In the genomic region with DNA sequence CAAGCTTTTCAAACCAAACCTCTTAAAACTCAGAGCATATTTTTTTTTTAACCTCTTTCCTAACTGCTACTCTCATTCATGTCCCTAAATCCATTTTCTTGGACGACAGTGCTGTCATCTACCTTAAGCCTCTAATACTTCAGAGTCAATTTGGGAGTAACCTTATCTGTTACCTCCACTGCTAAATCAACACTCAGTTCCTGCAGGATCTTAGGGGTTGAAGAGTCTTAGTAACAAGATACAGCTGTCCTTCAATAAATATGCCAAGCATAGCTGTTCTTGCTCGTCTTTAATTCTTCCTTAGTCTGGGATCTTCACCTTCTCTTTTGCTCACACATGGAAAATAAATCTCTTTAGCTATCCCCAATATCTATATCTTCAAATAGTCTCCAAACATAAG, we compare ENCODE assay signal across 32 mouse cellular contexts.
"Had no signal": no experiment of that assay in that cellular context is flagged by ENCODE, and none has a peak within 500 bp of the region (broad histone marks: within the 10 kb centered on the region; RNA-seq: fewer than 3 reads in every experiment).

No protein-coding gene starts in this region.

- H3K36me3 ChIP-seq: heart, embryonic 10.5 days; heart, embryonic 12.5 days; heart, embryonic 13.5 days; heart, embryonic 15.5 days; hindbrain, embryonic 10.5 days; hindbrain, embryonic 12.5 days; hindbrain, embryonic 13.5 days; hindbrain, embryonic 15.5 days; intestine, embryonic 15.5 days had no signal

- H3K9ac ChIP-seq: heart, embryonic 12.5 days; heart, embryonic 13.5 days; heart, embryonic 15.5 days; hindbrain, embryonic 12.5 days; hindbrain, embryonic 13.5 days; hindbrain, embryonic 14.5 days; hindbrain, embryonic 15.5 days; intestine, embryonic 15.5 days had no signal

- H3K4me3 ChIP-seq: heart, adult 2 months; heart, embryonic 10.5 days; heart, embryonic 12.5 days; heart, embryonic 13.5 days; heart, embryonic 15.5 days; hindbrain, embryonic 10.5 days; hindbrain, embryonic 12.5 days; hindbrain, embryonic 13.5 days; hindbrain, embryonic 15.5 days; intestine, embryonic 15.5 days; layer of hippocampus, adult 2 months; left cerebral cortex, adult 2 months had no signal

- H3K4me2 ChIP-seq: heart, embryonic 11.5 days; heart, embryonic 12.5 days; heart, embryonic 13.5 days; heart, embryonic 15.5 days; hindbrain, embryonic 12.5 days; hindbrain, embryonic 13.5 days; hindbrain, embryonic 14.5 days; hindbrain, embryonic 15.5 days; intestine, embryonic 15.5 days had no signal

- DNase-seq: heart, adult 2 months; heart, postnatal 10 days; heart, postnatal 14 days; heart, postnatal 36 days; heart, postnatal 4 days; kidney, adult 18-20 months; kidney, adult 9 months; kidney, postnatal 10 days; kidney, postnatal 14 days; kidney, postnatal 25 days; kidney, postnatal 36 days; kidney, postnatal 4 days; layer of hippocampus, adult 9-11 months; layer of hippocampus, postnatal 36 days had no signal

- ATAC-seq: hindbrain, embryonic 16.5 days; hindbrain, postnatal 0 days; inflammation-experienced regulatory T-cells, adult 6 months; intestine, embryonic 15.5 days; intestine, embryonic 16.5 days; intestine, postnatal 0 days had no signal

- H3K9me3 ChIP-seq: heart, embryonic 10.5 days; heart, embryonic 12.5 days; heart, embryonic 13.5 days; heart, embryonic 15.5 days; hindbrain, embryonic 10.5 days; hindbrain, embryonic 12.5 days; hindbrain, embryonic 13.5 days; hindbrain, embryonic 15.5 days; intestine, embryonic 15.5 days had no signal

- H3K4me1 ChIP-seq: hindbrain, embryonic 10.5 days; hindbrain, embryonic 12.5 days; hindbrain, embryonic 13.5 days; hindbrain, embryonic 15.5 days; intestine, embryonic 15.5 days had no signal

- H3K27me3 ChIP-seq: heart, embryonic 12.5 days; heart, embryonic 13.5 days; heart, embryonic 15.5 days; hindbrain, embryonic 12.5 days; hindbrain, embryonic 13.5 days; hindbrain, embryonic 15.5 days; intestine, embryonic 15.5 days had no signal

- H3K27ac ChIP-seq: heart, adult 2 months; heart, embryonic 10.5 days; heart, embryonic 13.5 days; heart, embryonic 15.5 days; hindbrain, embryonic 10.5 days; hindbrain, embryonic 12.5 days; hindbrain, embryonic 13.5 days; hindbrain, embryonic 14.5 days; hindbrain, embryonic 15.5 days; hindbrain, postnatal 0 days; intestine, embryonic 15.5 days; layer of hippocampus, adult 2 months; left cerebral cortex, adult 2 months had no signal
